Mouse (Mus musculus) natural killer cell, adult 2 months (primary cell): ENCODE data around the gene Chrm4.

Experiments
- DNase-seq, 2 experiments: peaks; one replicate each; pipeline ENCODE4 v3.0.0; 2022; ENCODE audit warnings: low spot score in 2 of 2

Chrm4 gene

GRCm38 (mm10) chr2:91926949-91927348, at the start of gene Chrm4:
Gene Chrm4, plus strand, starts transcription at chr2:91927249.
- DNase-seq = no peak

GRCm38 (mm10) chr2:91878387-91879180, 48.5 kb upstream of the Chrm4 start:
- no peak for DNase-seq

- DNase-seq = no peak
Measured at GRCm38 (mm10) chr2:91883961-91884360, 43.1 kb upstream of the Chrm4 start.

DNA sequence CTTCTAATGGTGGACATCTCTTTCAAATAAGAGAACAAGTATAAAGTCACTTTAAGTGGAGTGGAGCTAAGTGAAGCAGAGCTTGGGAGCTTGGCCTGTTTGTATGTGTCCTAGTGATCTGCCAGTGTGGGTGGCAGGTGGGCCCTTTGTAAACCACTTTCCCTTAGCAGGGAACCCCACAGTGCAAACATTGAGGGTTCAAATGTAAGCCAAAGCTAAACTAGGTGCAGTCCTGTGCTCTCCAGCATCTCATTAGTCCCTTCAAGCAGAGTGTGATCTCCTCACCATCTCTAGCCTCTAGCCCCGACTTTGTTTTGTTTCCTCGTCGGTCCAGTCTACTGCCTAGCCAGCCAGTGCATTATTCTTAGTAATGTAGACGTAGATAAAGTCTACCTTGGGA, 42.4 kb upstream of the Chrm4 start:
- no peak for DNase-seq

GRCm38 (mm10) chr2:91894716-91895115, 32.3 kb upstream of the Chrm4 start:
- DNase-seq = no peak

DNA sequence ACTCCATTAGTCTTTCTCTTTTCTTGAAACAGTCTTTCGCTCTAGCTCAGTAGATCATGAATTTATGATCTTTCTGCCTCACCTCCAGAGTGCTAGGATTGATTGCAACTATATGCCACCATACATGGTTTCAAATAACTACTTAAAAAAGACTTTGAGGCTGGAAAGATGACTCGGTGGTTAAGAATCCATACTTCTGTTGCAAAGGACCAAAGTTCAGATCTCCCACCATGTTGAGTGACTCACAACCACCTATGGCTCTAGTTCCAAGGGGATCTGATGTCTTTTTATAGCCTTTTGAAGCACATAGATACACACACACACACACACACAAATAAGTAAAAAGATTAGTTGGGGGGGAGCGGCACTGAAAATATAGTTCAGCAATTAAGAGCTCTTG, 31.6 kb upstream of the Chrm4 start:
- no peak for DNase-seq

GRCm38 (mm10) chr2:91897968-91898367, 29.1 kb upstream of the Chrm4 start:
- no peak for DNase-seq

- DNase-seq = no peak
Measured at GRCm38 (mm10) chr2:91899141-91899540, 27.9 kb upstream of the Chrm4 start.

DNA sequence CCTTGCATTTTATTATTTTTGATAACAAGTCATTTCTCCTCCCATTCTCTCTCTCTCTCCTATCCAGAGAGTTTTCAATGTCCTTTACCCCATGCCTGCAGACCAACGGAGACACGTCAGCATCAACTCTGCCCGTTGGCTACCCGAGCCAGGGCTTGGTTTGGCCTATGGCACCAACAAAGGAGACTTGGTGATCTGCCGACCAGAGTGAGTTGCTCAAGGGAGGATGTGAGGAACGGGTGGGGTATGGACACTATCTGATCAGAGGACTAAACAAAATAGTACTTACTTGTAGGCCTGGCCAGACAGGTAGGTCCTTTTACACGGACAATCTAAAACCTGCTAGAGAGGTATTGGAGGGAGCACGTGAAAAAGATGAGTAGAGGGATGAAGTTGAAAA, 26.6 kb upstream of the Chrm4 start:
- no peak for DNase-seq

DNA sequence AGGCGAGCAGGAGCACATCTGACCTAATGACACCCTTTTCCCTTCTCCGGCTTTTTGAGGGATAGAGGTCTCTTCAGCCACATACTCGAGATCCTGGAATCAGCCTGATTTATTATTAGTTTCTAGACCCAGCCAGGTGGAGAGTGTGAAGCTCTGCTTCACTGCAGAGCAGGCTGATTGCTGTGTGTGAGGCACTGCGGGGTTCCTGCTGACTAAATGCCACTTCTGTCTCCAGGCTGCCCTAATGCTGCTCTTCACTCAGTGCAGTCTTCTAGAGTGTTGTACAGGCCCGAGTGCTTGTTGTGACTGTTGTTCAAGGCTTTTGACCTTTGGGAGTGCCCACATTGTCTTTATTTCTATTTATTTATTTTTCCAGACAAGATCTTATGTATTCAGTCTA, 24.7 kb upstream of the Chrm4 start:
- DNase-seq = no peak

DNA sequence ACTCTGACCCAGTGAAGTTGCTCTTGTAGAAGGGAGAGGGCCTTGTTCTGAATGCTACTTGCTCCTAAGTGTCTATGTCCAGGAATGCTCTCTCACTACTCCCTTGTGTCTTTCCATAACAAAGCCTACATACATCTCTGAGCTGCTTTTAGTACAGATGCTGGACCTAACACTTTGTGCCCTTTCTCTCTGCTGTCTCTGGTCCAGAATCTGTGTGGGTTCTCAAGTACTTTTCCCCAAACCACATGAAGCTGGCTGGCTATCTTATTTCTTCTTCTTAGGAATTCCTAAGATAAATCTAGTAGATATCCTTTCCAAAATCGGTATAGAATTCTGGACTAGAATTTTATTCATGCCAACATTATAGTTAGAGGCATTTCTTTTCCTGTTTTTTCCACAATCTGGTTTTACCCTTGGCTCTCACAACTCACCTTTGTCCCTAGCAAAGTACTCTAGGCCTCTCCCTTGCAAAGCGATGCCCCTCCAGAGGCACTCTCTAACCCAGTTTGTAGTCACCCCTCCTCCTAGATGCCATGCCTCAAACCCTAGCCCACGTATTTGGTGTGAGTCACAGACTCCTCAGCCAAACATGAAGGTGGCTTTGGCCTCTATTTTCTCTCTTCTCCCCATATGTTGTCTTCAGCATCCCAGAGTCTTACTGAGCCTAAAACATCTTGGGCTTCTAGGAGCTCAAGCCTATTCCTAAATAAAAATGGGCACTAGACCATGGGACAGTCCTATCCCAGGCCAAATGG, 23.7 kb upstream of the Chrm4 start:
- no peak for DNase-seq

GRCm38 (mm10) chr2:91904618-91905307, 22.3 kb upstream of the Chrm4 start:
- DNase-seq = no peak

DNA sequence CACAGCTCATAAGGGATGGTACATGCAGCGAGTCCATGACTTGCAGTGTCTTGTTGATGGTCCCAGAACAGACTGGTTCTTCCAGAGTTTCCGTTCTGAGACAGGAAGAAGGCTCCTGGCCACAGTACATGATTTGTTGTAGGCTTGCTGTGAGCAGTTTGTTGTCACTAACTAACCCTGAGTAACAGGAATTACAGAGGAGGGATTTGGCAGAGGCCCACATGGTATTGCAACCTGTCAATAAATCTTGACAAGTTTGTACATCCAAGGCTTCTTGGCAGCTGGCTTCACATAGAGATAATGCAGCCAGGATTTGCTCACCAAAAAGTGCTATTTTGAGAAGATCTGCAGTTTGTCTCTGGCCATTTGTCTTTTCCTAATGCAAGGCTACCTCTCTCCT, 20.9 kb upstream of the Chrm4 start:
- no peak for DNase-seq

DNA sequence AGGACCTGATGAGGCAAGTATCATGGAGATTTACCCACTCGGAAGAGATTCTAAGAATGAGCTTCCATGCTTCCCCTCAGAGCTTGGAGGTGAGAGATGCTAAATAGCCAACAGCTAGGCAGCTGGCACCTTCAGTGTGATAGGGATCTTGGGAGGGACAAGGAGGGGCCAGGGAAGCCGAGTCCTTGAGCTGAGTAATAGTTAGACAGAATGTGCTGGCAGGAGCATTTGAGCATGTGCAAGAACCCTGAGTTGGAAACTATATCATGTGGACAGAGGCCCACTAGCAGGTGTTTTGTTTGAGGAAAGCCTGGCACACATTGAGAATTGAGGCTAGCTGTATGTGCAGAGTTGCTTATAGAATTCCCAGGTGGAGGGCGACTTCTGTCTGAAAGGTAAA, 14.4 kb upstream of the Chrm4 start:
- no peak for DNase-seq

GRCm38 (mm10) chr2:91913328-91914110, 13.5 kb upstream of the Chrm4 start:
- DNase-seq = no peak

DNA sequence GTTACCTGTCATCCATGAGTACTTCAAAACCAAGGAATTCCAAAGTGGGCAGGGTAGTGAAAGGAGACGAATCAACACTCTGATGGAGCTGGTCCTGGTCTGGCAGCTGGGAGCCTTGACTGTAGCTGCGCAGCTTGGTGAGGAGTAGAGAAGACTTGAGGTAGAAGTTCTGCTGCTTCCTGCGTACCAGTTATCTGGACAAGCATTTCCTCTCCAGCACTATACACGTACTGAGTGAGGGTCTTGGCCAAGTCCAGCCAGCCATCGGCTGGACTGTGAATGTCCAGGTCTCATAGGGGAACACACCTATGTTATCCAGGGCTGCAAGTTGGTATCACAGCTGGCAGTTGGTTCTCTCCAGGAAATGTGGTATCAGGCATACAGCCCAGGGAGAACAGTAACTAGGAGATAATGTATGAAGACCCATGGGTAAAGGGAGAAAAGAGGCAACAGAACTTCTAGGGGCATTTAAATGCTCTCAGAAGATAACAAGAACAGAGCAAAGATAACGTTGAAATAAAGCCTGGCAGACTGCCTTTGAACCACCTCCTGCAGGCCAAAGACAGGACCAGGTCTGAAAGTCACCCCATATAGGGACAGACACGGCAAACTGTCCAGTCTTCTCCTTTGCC, 10.6 kb upstream of the Chrm4 start:
- DNase-seq = no peak

DNA sequence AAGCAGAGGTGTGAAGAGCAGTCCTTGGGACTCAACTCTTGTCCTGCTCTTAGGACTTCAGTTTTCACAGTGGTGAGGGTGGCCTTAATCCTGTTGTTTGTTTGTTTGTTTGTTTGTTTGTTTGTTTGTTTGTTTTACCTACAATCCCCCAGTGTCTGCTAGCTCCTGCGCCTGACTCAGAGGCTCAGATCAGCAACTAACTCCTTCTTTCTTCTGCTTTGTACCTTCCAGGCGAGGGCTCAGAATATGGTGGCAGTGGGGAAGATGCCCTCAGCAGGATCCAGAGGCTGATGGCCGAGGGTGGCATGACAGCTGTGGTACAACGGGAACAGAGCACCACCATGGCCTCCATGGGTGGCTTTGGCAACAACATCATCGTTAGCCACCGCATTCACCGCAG, 10.0 kb upstream of the Chrm4 start:
- no peak for DNase-seq

GRCm38 (mm10) chr2:91920130-91920529, 6.9 kb upstream of the Chrm4 start:
- DNase-seq = no peak

- DNase-seq = peak; percentile 37 to 48
Measured at GRCm38 (mm10) chr2:91921181-91921789, 5.8 kb upstream of the Chrm4 start.

DNA sequence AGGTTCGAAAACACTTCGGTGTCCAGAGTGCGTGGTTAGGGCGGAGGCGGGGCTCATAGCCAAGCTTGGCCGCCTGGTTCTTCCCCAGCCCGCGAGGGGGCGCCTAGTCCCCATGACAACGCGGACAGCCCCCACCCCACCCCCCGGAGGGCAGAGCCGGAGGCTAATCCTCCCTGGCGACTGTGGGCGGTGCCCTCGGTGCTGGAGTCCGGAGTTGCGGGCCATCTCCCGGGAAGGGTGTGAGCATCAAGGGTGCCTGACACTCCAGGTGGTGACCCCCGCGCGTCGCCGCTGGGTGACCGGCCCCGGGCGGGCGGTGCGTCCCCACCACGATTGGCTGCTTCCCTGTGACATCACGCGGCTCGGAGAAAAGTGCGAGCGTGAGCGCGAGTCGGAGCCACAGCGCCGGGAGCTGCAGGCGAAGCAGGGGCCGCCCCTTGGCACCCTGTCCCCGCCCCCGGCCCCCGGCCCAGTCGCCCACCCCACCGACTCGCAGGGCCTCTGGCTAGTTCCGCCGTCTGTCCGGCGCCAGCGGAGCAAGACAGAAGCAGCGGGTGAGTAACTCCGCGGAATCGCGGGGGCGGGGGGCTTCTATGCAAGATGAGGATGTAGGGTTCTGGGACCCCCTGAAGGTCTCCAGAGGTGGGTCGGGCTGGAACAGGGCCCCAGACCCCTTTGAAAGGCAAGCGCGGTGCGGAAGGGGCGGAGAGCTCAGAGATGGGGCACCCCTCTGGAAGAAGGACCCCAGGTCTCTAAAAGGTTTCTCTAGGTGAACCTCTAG, 5.1 kb upstream of the Chrm4 start:
- DNase-seq = peak; percentile 36 to 46
